Mouse (Mus musculus) stomach, embryonic 14.5 days (tissue): Measurements from ENCODE around the gene Sult1e1. TPM values are rescaled to one million over a fixed set of nuclear protein-coding genes. Genes with fewer than 3 reads are reported as not detected.

Source experiments
- ATAC-seq: fragments of 200-750 bp; cut with Nextera tagmentation; 2 replicates; pipeline ENCODE4 v1.8.0; 2017; ENCODE audit warnings: low read depth, moderate TSS enrichment; ENCODE audit not compliant: insufficient number of reproducible peaks, insufficient read depth, low FRiP score
- H3K27ac ChIP-seq: fragments of 300-500 bp; sonication (generic); 2 replicates; pipeline ENCODE4 v1.5.1; 2014; ENCODE audit warnings: mild to moderate bottlenecking, low read length, moderate library complexity, mixed read lengths
- H3K27me3 ChIP-seq: fragments of 300-500 bp; sonication (generic); 2 replicates; pipeline ENCODE4 v1.6.1; 2014; ENCODE audit warnings: low read length, control low read depth, mixed read lengths; ENCODE audit not compliant: control insufficient read depth, insufficient read depth
- H3K36me3 ChIP-seq: fragments of 300-500 bp; sonication (generic); 2 replicates; pipeline ENCODE4 v1.6.1; 2014; ENCODE audit warnings: mild to moderate bottlenecking, control low read depth, low read length, moderate library complexity, mixed read lengths; ENCODE audit not compliant: control insufficient read depth, insufficient read depth
- H3K4me1 ChIP-seq: fragments of 300-500 bp; sonication (generic); 2 replicates; pipeline ENCODE4 v1.6.1; 2014; ENCODE audit warnings: low read length, control low read depth, mixed read lengths; ENCODE audit not compliant: control insufficient read depth, insufficient read depth
- H3K4me2 ChIP-seq: fragments of 300-500 bp; sonication (generic); replicated peaks from 2 replicates; pipeline ENCODE4 v1.6.1; 2014; ENCODE audit warnings: low read depth, low read length, control low read depth
- H3K4me3 ChIP-seq: fragments of 300-500 bp; sonication (generic); 2 replicates; pipeline ENCODE4 v1.5.1; 2014; ENCODE audit warnings: low read depth, low read length, control low read depth
- H3K9ac ChIP-seq: fragments of 300-500 bp; sonication (generic); replicated peaks from 2 replicates; pipeline ENCODE4 v1.6.1; 2014; ENCODE audit warnings: low read depth, mild to moderate bottlenecking, control low read depth, low read length, moderate library complexity, mixed read lengths
- H3K9me3 ChIP-seq: fragments of 300-500 bp; sonication (generic); 2 replicates; pipeline ENCODE4 v1.6.1; 2016; ENCODE audit warnings: low read depth, low read length, control low read depth; ENCODE audit not compliant: control insufficient read depth
- WGBS: fragments of 180-500 bp; shearing (Covaris S2); extraction: QIAGEN DNeasy Blood & Tissue Kit; methylation state at CpG from one replicate; pipeline ENCODE4 v1.1.7; 2014; 5-methylcytosine and 5-hydroxymethylcytosine counted together
- microRNA-seq: library from miRNA; unstranded; fragments of <30 nt; microRNA quantifications from one replicate; pipeline ENCODE4, GENCODE M21; 2016
- polyA plus RNA-seq: library from polyadenylated mRNA; unstranded; fragments of >200 nt; fragmentation: Nextera tagmentation; extraction: Ambion mirVana; gene quantifications from 2 replicates; pipeline ENCODE4 v1.2.1, GENCODE M21; 2014

Gene Sult1e1
- polyA plus RNA-seq, 1 experiment from 2014 or later: not detected

GRCm38 (mm10) chr5:87535994-87536644 is 55.3 kb downstream of the Sult1e1 start:
- Histone ChIP-seq H3K27me3 (no peaks in the 10 kb centered on the region), H3K4me1 (no peaks in the 10 kb centered on the region), H3K27ac (peak overlapping the region; percentile 50; the same call in 1 of the 2 replicates), H3K4me2 (no peak overlapping the region), H3K36me3 (no peaks in the 10 kb centered on the region), H3K4me3 (no peak overlapping the region), H3K9ac (no peak overlapping the region), H3K9me3 (no peaks in the 10 kb centered on the region)
- 69% methylated on average over 4 of the region's 4 CpGs for WGBS
- peak; percentile 92 for ATAC-seq

- ATAC-seq: peak; percentile 87
- Histone ChIP-seq H3K4me1 (no peaks in the 10 kb centered on the region), H3K36me3 (no peaks in the 10 kb centered on the region), H3K9ac (no peak overlapping the region), H3K4me3 (no peak overlapping the region), H3K4me2 (no peak overlapping the region), H3K27ac (peak overlapping the region; percentile 48; the same call in 1 of the 2 replicates), H3K27me3 (no peaks in the 10 kb centered on the region), H3K9me3 (no peaks in the 10 kb centered on the region)
- 54% methylated on average over 2 of the region's 2 CpGs for WGBS
These were observed 59.1 kb downstream of the Sult1e1 start for GRCm38 (mm10) chr5:87532288-87532687.

Small RNA genes within 50 kb of the gene (microRNA-seq; reads per million reads assigned to microRNA genes)
- not detected for gene Mir3969

Other genes with a start within 250 kb of the Sult1e1 start
- gene Ugt2b38, start 167.4 kb downstream of the Sult1e1 start, polyA plus RNA-seq: not detected in 2 replicates
- gene Ugt2a2, start 109.3 kb downstream of the Sult1e1 start, polyA plus RNA-seq: not detected in 2 replicates
- not detected in 2 replicates for gene Gm43638, start 104.8 kb downstream of the Sult1e1 start, polyA plus RNA-seq
- gene Ugt2a1, start 100.7 kb downstream of the Sult1e1 start, polyA plus RNA-seq: not detected in 2 replicates
- 5.1 and 5.2 TPM in 2 replicates for gene Sult1b1, start 53.4 kb downstream of the Sult1e1 start, polyA plus RNA-seq
- 30.1 and 30.8 TPM in 2 replicates for gene Sult1d1, start 22.6 kb downstream of the Sult1e1 start, polyA plus RNA-seq
- not detected in 2 replicates for gene Csn1s1, start 74.6 kb upstream of the Sult1e1 start, polyA plus RNA-seq
- not detected in 2 replicates for gene Csn2, start 108.0 kb upstream of the Sult1e1 start, polyA plus RNA-seq
- not detected in 2 replicates for gene Csn1s2a, start 183.0 kb upstream of the Sult1e1 start, polyA plus RNA-seq
- gene Csn1s2b, start 216.5 kb upstream of the Sult1e1 start, polyA plus RNA-seq: not detected in 2 replicates
- gene Prr27, start 234.1 kb upstream of the Sult1e1 start, polyA plus RNA-seq: not detected in 2 replicates